Mouse (Mus musculus): ENCODE data around the gene Plcd1. TPM values are rescaled to one million over a fixed set of nuclear protein-coding genes. Genes with fewer than 3 reads are reported as not detected.
A peak's percentile ranks its signal among the peaks of the same experiment; 100 is the strongest.

Gene Plcd1
- polyA plus RNA-seq, 1 experiment = 9.9 TPM

- Histone ChIP-seq H3K4me2 (ENCODE audit: low read depth) (no peak overlapping the region), H3K27me3 (ENCODE audit: control insufficient read depth, insufficient read depth, insufficient read length) (no peaks in the 10 kb centered on the region), H3ac (ENCODE audit: control insufficient read depth, insufficient read length) (no peak overlapping the region), H3K36me3 (ENCODE audit: control insufficient read depth, insufficient read depth) (no peaks in the 10 kb centered on the region), H3K79me2 (ENCODE audit: control insufficient read depth, insufficient read depth) (no peaks in the 10 kb centered on the region), H3K4me3 (no peak overlapping the region)
- TF ChIP-seq TCF3 (IDR thresholded peaks at IDR 0.05; ENCODE audit: insufficient read length, low read depth) (no peak), POLR2AphosphoS2 (IDR thresholded peaks at IDR 0.05; ENCODE audit: insufficient read length, low read depth) (no peak)
Observed at GRCm38 (mm10) chr9:119114911-119115310, 21.6 kb upstream of the Plcd1 start.

DNA sequence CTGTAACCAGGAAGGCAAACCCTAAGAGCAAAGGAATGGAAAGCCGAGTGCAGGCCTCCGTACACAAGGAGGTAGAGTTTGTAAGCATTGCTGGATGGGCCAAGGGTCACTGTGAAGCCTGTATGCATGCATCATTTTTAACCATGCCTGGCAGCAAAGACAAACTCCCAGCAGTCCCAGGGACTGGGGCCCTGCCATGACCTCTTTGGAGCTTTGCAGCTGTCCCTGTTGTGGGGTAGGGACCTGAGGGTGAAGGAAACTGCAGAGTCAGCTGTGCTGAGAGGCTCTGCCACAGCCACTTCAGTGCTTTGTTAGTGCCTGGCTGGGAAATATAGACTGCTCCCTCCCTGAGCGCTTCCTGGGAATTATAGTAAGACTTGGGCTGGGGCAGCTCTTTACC is 17.3 kb upstream of the Plcd1 start:
- no peak overlapping the region for H3ac ChIP-seq (ENCODE audit: control insufficient read depth, insufficient read length)
- TF ChIP-seq POLR2A (IDR thresholded peaks at IDR 0.05; ENCODE audit: insufficient read length, low read depth) (no peak), TCF3 (IDR thresholded peaks at IDR 0.05; ENCODE audit: insufficient read length, low read depth) (no peak), TCF12 (IDR thresholded peaks at IDR 0.05; ENCODE audit: insufficient read depth, poor library complexity, severe bottlenecking) (no peak), MYOD1 (IDR thresholded peaks at IDR 0.05; ENCODE audit: control insufficient read depth in 1 of 3, insufficient read length in 2 of 3, low read depth in 2 of 3) (peak in 2 of 3 experiments; percentile 33 to 56), MYOG (IDR thresholded peaks at IDR 0.05; ENCODE audit: control insufficient read depth in 1 of 3, insufficient read depth in 1 of 3, insufficient read length in 2 of 3, low read depth in 2 of 3) (peak; percentile 15 to 76 (median 56))
- no peak overlapping the region for H3K4me3 ChIP-seq
- H3K36me3 ChIP-seq (ENCODE audit: control insufficient read depth, insufficient read depth) = no peaks in the 10 kb centered on the region
- H3K4me2 ChIP-seq (ENCODE audit: low read depth) = no peak overlapping the region
- no peaks in the 10 kb centered on the region for H3K27me3 ChIP-seq (ENCODE audit: control insufficient read depth, insufficient read depth, insufficient read length)
- H3K79me2 ChIP-seq (ENCODE audit: control insufficient read depth, insufficient read depth) = no peaks in the 10 kb centered on the region

DNA sequence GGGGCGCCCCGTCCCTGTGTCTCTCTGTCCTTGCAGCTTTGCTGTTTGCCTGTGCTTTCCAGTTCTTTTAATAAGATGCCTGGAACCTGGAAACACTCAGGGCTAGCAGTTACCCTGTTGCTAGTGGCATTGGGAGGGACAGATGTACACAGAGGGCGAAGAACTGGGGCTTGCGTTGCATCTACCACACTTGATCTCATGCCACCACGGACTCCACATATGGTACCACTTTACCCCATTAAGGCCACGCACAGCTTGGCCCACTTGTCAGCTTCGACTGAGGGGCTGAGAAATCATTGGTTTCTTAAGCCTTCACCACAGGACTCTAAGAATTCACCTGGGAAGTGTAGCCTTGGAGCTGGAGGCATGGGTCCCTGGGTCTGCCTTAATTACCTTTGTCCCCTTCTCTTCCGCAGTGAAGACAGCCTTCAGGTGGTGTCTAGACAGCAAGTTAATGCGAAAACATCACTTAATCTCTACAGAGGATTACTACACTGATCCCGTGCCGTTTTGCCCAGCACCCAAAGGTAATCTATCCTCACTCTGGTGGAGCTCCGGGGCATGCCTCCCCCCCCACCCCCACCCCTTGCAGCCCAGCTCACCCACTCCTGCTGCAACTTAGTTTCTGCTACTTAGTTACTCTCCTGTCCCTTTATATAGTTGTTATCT is 16.5 kb upstream of the Plcd1 start:
- no peaks in the 10 kb centered on the region for H3K36me3 ChIP-seq (ENCODE audit: control insufficient read depth, insufficient read depth)
- H3K4me2 ChIP-seq (ENCODE audit: low read depth) = no peak overlapping the region
- H3K27me3 ChIP-seq (ENCODE audit: control insufficient read depth, insufficient read depth, insufficient read length) = no peaks in the 10 kb centered on the region
- H3K4me3 ChIP-seq = no peak overlapping the region
- no peak overlapping the region for H3ac ChIP-seq (ENCODE audit: control insufficient read depth, insufficient read length)
- H3K79me2 ChIP-seq (ENCODE audit: control insufficient read depth, insufficient read depth) = no peaks in the 10 kb centered on the region
- TF ChIP-seq MYOG (IDR thresholded peaks at IDR 0.05; ENCODE audit: control insufficient read depth in 1 of 3, insufficient read depth in 1 of 3, insufficient read length in 2 of 3, low read depth in 2 of 3) (no peak), POLR2A (IDR thresholded peaks at IDR 0.05; ENCODE audit: insufficient read length, low read depth) (no peak), POLR2AphosphoS2 (IDR thresholded peaks at IDR 0.05; ENCODE audit: insufficient read length, low read depth) (no peak), MYOD1 (IDR thresholded peaks at IDR 0.05; ENCODE audit: control insufficient read depth in 1 of 3, insufficient read length in 2 of 3, low read depth in 2 of 3) (no peak), SRF (IDR thresholded peaks at IDR 0.05; ENCODE audit: control insufficient read depth, insufficient read length, low read depth) (no peak), TCF12 (IDR thresholded peaks at IDR 0.05; ENCODE audit: insufficient read depth, poor library complexity, severe bottlenecking) (no peak), CEBPB (IDR thresholded peaks at IDR 0.05; ENCODE audit: insufficient read depth, poor library complexity, severe bottlenecking) (no peak)

DNA sequence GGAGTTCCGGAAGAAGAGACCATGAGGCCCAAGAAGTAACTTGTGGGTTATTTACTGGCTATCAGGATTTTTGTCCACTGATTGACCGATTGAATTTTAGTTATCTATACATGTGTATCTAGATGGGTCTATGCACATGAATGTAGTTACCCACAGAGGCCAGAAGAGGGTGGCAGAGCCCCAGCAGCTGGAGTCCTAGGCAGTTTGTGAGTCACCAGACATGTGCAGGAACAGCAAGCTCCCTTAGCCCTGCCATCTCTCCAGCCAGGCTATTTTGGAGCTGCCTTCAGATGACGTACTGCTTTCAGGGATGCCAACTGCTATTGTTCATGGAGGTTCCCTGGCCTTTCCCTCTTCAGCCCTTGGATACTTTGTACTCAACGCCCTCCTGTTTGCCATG is 14.3 kb upstream of the Plcd1 start:
- no peak overlapping the region for H3K4me3 ChIP-seq
- H3K27me3 ChIP-seq (ENCODE audit: control insufficient read depth, insufficient read depth, insufficient read length) = no peaks in the 10 kb centered on the region
- no peaks in the 10 kb centered on the region for H3K79me2 ChIP-seq (ENCODE audit: control insufficient read depth, insufficient read depth)
- no peak for TF ChIP-seq MYOD1 (IDR thresholded peaks at IDR 0.05; ENCODE audit: control insufficient read depth in 1 of 3, insufficient read length in 2 of 3, low read depth in 2 of 3)
- TF ChIP-seq CEBPB (IDR thresholded peaks at IDR 0.05; ENCODE audit: insufficient read depth, poor library complexity, severe bottlenecking) = no peak
- no peak for TF ChIP-seq POLR2A (IDR thresholded peaks at IDR 0.05; ENCODE audit: insufficient read length, low read depth)
- no peak for TF ChIP-seq USF1 (IDR thresholded peaks at IDR 0.05; ENCODE audit: low read depth)
- no peak for TF ChIP-seq SRF (IDR thresholded peaks at IDR 0.05; ENCODE audit: control insufficient read depth, insufficient read length, low read depth)
- no peak for TF ChIP-seq E2F4 (IDR thresholded peaks at IDR 0.05; ENCODE audit: insufficient read depth)
- no peak for TF ChIP-seq MYOG (IDR thresholded peaks at IDR 0.05; ENCODE audit: control insufficient read depth in 1 of 3, insufficient read depth in 1 of 3, insufficient read length in 2 of 3, low read depth in 2 of 3)
- TF ChIP-seq TCF12 (IDR thresholded peaks at IDR 0.05; ENCODE audit: insufficient read depth, poor library complexity, severe bottlenecking) = no peak
- no peak for TF ChIP-seq TCF3 (IDR thresholded peaks at IDR 0.05; ENCODE audit: insufficient read length, low read depth)
- no peak for TF ChIP-seq POLR2AphosphoS2 (IDR thresholded peaks at IDR 0.05; ENCODE audit: insufficient read length, low read depth)
- TF ChIP-seq REST (IDR thresholded peaks at IDR 0.05; ENCODE audit: insufficient read depth, insufficient read length) = no peak
- H3K4me2 ChIP-seq (ENCODE audit: low read depth) = no peak overlapping the region
- H3K36me3 ChIP-seq (ENCODE audit: control insufficient read depth, insufficient read depth) = no peaks in the 10 kb centered on the region
- H3ac ChIP-seq (ENCODE audit: control insufficient read depth, insufficient read length) = no peak overlapping the region

DNA sequence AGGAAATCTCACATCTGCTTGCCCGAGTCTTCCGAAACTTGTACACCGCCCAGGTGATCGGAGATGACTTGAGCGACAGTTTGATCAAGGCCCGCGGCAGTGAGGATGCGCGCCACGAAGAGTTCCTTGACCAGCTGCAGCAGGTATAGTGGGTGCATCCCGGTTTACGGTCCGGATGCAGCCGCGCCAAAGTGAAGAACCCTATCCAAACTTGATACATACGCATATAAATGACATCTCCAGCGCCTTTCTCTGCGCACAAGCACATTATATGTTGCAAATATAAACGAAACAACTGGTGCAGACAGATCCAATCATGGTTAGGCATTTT is 9.4 kb upstream of the Plcd1 start:
- Histone ChIP-seq H3ac (ENCODE audit: control insufficient read depth, insufficient read length) (no peak overlapping the region), H3K27me3 (ENCODE audit: control insufficient read depth, insufficient read depth, insufficient read length) (no peaks in the 10 kb centered on the region), H3K36me3 (ENCODE audit: control insufficient read depth, insufficient read depth) (no peaks in the 10 kb centered on the region), H3K79me2 (ENCODE audit: control insufficient read depth, insufficient read depth) (no peaks in the 10 kb centered on the region), H3K4me3 (peak overlapping the region; percentile 27), H3K4me2 (ENCODE audit: low read depth) (peak overlapping the region; percentile 90)
- TF ChIP-seq CEBPB (IDR thresholded peaks at IDR 0.05; ENCODE audit: insufficient read depth, poor library complexity, severe bottlenecking) (no peak), SRF (IDR thresholded peaks at IDR 0.05; ENCODE audit: control insufficient read depth, insufficient read length, low read depth) (no peak), MAX (IDR thresholded peaks at IDR 0.05; ENCODE audit: low read depth) (no peak), MYOG (IDR thresholded peaks at IDR 0.05; ENCODE audit: control insufficient read depth in 1 of 3, insufficient read depth in 1 of 3, insufficient read length in 2 of 3, low read depth in 2 of 3) (no peak), USF1 (IDR thresholded peaks at IDR 0.05; ENCODE audit: low read depth) (no peak), TCF12 (IDR thresholded peaks at IDR 0.05; ENCODE audit: insufficient read depth, poor library complexity, severe bottlenecking) (no peak), MYOD1 (IDR thresholded peaks at IDR 0.05; ENCODE audit: control insufficient read depth in 1 of 3, insufficient read length in 2 of 3, low read depth in 2 of 3) (no peak), REST (IDR thresholded peaks at IDR 0.05; ENCODE audit: insufficient read depth, insufficient read length) (no peak), TCF3 (IDR thresholded peaks at IDR 0.05; ENCODE audit: insufficient read length, low read depth) (no peak), POLR2A (IDR thresholded peaks at IDR 0.05; ENCODE audit: insufficient read length, low read depth) (no peak), E2F4 (IDR thresholded peaks at IDR 0.05; ENCODE audit: insufficient read depth) (no peak)

All from myocyte (in vitro differentiated cells).